Mouse (Mus musculus): ENCODE measurements around the gene Dmbt1.
"Not testable (repeated sequence)": the region's sequence is repeated elsewhere in the genome, so short reads cannot be mapped to it uniquely, and the experiment has no call there.

Dmbt1 gene

DNA sequence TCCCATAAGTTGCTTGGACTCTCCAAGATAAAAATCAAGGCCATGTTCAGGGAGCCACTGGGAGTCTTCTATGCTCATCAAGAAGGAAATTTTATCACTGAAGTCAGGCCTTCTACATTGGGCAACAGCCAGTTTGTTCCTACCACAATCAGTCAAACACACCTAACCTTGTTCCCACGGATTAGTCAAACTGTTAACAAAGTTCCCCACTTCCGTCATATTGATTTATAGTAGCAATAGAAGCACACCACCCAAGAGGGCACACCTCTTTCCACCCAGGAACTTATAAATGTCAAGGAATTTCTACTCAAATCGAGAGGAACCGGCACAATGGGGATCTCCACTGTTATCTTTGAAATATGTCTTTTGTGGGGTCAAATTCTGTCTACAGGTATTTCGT, at the start of gene Dmbt1:
TSS of gene Dmbt1 (plus strand) at position 299 of the 400 bp plus-strand sequence.
- no peak for DNase-seq (ENCODE audit: low read depth)

- DNase-seq (ENCODE audit: low read depth) = no peak
These were observed 49.5 kb upstream of the Dmbt1 start for GRCm38 (mm10) chr7:130982371-130982770.

- no peak for DNase-seq (ENCODE audit: low read depth)
These were observed 49.0 kb upstream of the Dmbt1 start for GRCm38 (mm10) chr7:130982881-130983280.

GRCm38 (mm10) chr7:130984294-130984693, 47.6 kb upstream of the Dmbt1 start:
- DNase-seq (ENCODE audit: low read depth) = no peak

DNA sequence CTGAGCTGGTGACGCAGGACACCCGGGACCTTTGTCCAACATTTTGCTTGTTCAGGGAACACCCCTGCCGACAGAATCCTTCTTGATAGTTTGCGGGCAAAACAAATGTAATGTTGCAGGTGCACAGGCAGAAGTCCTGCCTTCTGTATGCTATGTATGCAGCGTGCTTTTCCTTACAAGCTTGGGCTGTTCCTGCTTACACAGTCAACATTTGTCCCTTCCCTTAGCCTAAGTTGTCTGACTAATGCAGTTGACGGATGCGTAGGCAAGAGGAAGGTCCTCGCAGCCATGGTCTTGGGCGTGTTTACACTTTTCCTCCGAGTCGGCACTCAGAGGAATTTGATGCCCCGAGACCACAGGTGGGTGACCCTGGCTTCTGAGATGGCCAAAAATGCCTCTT, 46.7 kb upstream of the Dmbt1 start:
- no peak for DNase-seq (ENCODE audit: low read depth)

DNA sequence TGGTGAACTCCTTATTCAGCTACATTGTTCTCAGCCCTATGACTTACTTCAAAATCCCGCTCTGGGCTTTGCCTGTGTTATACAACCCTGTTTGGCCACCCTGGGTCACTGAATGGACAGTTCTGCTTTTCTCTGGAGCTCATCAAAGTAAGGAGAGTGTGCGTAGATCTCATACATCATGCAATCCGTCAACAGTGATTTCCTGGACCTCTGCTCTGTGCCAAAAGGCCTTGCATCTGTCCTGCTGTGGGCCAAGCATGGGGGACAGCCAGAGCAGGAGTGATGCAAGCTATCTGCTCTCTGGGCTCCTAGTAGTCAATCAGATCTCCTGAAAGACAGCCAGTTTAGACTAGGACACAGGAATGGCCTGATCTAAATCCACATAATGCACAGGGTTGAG, 46.1 kb upstream of the Dmbt1 start:
- no peak for DNase-seq (ENCODE audit: low read depth)

GRCm38 (mm10) chr7:130988146-130988545, 43.7 kb upstream of the Dmbt1 start:
- no peak for DNase-seq (ENCODE audit: low read depth)

DNA sequence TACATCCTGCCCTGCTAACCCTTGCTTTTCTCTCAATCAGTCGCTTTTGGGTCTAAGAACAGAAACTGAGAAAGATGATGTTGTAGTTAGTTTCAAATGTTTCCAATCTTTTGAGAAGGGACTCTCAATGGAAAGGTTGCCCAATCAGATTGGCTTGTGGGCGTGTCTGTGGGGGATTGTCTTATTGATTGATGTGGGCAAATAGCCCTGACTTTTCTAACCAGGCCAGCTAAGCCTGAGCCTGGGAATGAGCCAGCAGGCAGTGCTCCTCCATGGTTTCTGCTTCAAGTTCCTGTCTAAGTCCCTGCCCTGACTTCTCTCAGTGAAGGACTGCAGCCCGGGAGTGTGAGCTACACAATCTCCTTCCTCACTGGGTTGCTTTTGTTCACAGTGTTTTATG, 42.5 kb upstream of the Dmbt1 start:
- DNase-seq (ENCODE audit: low read depth) = no peak

DNA sequence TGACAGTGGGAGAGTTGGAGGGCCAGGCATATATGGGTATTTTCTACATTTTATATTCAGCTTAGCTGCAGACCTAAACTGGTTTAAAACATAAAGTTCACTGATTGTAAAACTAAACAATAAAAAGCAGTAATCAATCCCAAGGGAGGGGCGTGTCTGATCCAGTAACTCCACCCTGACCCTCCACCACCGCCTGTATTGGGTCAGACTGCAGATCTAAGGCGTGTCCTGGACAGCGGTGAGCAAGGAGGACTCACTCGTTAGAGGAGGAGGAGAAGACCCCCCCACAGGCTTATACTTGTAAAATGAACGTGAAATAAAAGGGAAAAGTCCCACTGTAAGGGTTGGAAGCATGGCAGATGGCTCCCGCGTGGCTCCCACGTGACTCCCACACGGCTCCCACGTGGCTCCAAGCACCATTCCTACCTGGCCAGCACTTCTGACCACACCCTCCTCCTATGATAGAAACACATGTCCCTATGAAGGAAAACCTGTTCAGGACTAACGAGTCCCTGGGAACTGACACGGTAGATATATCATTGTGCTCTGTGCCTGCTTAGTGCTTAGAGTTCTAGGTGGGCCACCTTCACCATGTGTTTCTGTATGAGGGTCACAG, 40.6 kb upstream of the Dmbt1 start:
- no peak for DNase-seq (ENCODE audit: low read depth)

- DNase-seq (ENCODE audit: low read depth) = peak; percentile 11
These were observed 37.9 kb upstream of the Dmbt1 start for GRCm38 (mm10) chr7:130993907-130994306.

DNA sequence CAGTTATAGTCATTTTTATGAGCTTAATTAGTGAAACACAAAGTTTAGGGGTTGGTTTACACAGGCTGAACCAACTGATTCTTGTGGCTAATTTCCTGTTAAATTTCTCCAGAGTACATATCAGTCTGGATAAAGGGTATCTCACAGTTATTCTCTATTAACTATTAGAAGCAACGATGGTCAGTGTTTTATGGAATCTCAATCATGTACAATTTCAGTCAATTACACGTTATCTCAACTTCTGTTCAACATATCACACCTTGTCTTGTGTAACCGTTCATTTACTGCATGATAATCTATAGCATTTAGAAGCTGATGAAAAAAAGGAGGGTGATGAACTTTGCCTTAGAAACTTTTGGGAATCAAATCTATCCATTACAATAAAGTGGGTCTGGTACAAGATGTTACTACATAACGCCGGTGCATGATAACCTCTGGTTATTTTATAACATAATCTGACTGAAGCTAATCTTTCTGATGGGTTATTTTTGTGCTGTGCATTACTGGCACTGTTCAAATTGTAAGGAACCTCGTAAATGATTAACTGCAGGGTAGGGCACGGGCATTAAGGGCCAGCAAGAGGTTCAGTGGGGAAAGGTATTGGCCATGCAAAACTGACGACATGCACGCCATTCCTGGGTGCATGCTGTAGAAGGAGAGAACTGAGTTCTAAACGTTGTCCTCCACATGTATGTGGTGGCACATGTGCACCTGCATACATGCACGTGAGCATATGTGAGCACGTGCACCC, 29.7 kb upstream of the Dmbt1 start:
- no peak for DNase-seq (ENCODE audit: low read depth)

DNA sequence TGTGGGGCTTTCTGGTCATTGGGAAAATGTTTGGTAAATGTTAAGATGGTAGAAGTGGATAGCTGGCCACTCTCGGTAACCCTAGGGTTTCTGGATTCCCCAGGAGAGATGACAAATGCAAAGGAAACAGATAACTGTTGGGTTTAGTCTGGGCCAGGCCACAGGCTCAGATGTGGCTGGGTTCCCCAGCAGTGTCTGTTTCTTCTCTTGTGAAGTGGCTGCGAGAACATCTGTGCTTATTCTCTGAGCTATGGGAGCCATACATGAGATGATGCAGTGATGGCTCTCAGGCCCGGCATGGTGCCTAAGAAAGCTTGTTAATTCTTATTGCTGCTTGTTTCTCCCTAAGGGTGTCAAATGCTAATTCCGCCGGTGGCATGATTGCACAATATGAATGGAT, 27.8 kb upstream of the Dmbt1 start:
- DNase-seq (ENCODE audit: low read depth) = no peak

DNA sequence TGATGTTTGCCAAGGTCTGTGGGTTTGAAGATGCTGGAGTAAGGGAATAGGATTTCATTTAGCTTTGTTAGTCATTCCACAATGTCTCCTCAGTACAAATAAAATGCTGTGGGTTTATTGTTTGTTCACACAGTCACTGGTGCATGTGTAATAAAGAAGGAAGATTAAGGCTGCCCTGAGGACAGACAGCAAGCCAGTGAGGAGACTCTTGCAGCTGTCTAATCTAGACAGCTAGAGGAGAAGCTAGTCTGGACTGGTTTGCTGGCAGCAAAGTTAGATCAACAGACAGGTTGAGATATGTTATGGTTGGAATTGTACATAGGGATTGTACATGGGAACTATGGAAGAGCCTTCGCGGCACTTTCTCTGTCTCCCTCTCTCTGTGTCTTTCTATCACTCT, 24.6 kb upstream of the Dmbt1 start:
- no peak for DNase-seq (ENCODE audit: low read depth)

DNA sequence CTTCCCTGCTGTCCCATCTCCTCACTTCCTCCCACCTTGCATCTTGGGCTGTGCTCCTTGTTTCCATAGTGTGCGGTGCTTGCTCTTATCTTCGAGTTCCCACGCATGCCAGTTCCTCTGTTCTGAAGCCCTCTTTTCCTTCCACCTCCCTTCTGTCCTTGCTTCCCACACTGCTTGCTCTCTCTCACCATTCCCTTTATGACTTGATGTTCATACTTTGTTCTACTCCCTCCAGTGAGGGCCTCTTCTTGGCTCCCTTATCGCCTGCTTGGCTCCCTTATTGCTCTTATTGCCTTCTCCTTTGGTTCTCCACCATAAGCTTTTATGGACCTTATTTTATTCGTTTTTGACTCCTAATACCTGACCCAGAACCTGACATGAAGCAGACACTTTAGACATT, 22.7 kb upstream of the Dmbt1 start:
- no peak for DNase-seq (ENCODE audit: low read depth)

GRCm38 (mm10) chr7:131011901-131012300, 20.0 kb upstream of the Dmbt1 start:
- peak; percentile 81 for DNase-seq (ENCODE audit: low read depth)

- DNase-seq (ENCODE audit: low read depth) = no peak
These were observed 12.7 kb upstream of the Dmbt1 start for GRCm38 (mm10) chr7:131019181-131019580.

DNA sequence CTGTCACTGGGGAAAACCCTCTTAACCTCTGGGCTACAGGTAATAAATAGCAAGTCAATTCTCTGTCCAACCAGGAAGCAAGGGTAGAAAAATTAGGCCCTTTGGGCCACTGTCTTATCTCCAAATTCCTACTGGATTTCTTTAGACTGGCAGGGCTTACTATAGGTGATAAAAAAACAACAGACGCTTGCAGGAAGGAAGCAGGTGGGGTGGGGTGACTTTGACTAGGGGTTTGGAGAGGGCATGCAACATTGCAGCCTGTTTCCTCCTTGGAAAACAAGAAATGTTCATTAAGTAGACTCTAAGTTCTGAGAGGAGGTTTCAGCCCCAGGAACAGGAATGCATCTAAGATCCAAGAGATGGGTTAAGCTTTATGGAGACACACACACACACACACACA, 7.0 kb upstream of the Dmbt1 start:
- DNase-seq (ENCODE audit: low read depth) = no peak

DNA sequence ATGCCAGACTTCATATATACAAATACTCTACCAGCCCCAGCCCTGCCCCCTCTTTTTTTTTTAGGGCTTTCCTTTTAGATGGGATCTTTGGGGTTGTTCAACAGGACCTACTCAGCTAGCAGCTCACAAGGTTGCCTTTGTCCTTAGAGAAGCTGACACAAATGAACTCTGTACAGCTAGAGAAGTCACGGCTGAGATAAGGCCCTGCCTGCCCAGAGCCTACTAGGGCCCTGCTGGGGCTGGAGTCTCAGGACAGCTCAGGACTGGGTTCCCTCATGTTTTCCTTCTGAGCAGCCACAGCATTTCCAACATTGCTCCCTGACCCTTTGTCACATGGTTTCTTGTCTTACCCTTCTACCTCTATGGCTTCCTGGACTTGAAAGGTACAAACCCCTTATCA, 4.3 kb upstream of the Dmbt1 start:
- no peak for DNase-seq (ENCODE audit: low read depth)

DNA sequence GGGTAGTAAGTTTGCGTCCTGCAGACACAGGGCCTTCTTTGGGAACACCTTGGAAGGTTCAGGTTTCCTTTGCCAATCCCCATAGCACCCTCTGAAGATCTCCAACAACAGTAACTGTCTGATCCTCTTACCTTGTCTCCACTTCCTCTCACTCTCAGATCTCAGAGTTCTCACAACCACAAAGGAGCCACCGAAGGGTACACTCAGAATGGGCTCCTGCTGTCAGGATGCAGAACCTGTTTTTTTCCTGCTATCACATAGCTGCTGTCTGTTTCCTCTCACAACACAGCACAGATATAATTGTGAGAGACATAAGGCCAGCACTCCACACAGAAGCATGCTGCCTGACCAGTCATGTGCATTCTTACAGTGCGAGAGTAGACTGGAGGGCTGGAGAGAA, 4.5 kb downstream of the Dmbt1 start:
- no peak for DNase-seq (ENCODE audit: low read depth)

GRCm38 (mm10) chr7:131037083-131037482, 5.2 kb downstream of the Dmbt1 start:
- no peak for DNase-seq (ENCODE audit: low read depth)

GRCm38 (mm10) chr7:131040760-131041159, 8.9 kb downstream of the Dmbt1 start:
- DNase-seq (ENCODE audit: low read depth) = not testable (repeated sequence)

DNA sequence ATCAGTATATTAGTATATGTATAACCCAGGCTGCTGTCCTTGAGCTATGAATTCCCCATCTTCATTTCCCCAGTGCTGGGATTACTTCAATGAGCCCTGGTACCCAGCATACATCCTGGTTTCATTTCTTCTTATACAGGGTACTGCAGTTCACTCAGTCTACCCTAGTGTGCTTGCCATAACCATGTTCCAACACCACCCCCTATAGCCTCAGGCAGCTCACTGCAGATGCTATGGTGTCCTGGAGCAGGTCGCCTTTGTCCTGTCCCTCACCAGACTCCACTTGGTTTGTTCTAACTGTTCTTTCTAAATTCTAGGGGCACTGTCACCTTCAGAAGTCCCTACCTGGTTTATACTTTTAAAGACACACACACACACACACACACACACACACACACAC, 10.8 kb downstream of the Dmbt1 start:
- peak; percentile 8 for DNase-seq (ENCODE audit: low read depth)

- DNase-seq (ENCODE audit: low read depth) = not testable (repeated sequence)
These were observed 13.5 kb downstream of the Dmbt1 start for GRCm38 (mm10) chr7:131045258-131045835.

DNA sequence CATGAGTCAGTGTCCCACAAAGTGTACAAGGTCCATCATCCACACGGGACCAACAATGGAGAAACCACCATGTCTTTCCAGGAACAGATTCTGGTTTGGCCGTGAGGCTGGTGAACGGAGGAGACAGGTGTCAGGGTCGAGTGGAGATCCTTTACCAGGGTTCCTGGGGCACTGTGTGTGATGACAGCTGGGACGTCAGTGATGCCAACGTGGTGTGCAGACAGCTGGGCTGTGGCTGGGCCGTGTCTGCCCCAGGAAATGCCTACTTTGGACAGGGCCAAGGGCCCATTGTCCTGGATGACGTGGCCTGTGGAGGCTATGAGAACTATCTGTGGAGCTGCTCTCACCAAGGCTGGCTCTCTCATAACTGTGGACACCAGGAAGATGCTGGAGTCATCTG, 18.0 kb downstream of the Dmbt1 start:
- not testable (repeated sequence) for DNase-seq (ENCODE audit: low read depth)

Data from 416B (cell line).